Mouse (Mus musculus) stomach, embryonic 14.5 days (tissue): ENCODE results near the gene Mcur1. TPM values are rescaled to one million over a fixed set of nuclear protein-coding genes. Genes with fewer than 3 reads are reported as not detected.

Experiments used
- ATAC-seq: fragments of 200-750 bp; cut with Nextera tagmentation; 2 replicates; pipeline ENCODE4 v1.8.0; 2017; ENCODE audit warnings: low read depth, moderate TSS enrichment; ENCODE audit not compliant: insufficient number of reproducible peaks, insufficient read depth, low FRiP score
- H3K27ac ChIP-seq: fragments of 300-500 bp; sonication (generic); 2 replicates; pipeline ENCODE4 v1.5.1; 2014; ENCODE audit warnings: mild to moderate bottlenecking, low read length, moderate library complexity, mixed read lengths
- H3K27me3 ChIP-seq: fragments of 300-500 bp; sonication (generic); 2 replicates; pipeline ENCODE4 v1.6.1; 2014; ENCODE audit warnings: low read length, control low read depth, mixed read lengths; ENCODE audit not compliant: control insufficient read depth, insufficient read depth
- H3K36me3 ChIP-seq: fragments of 300-500 bp; sonication (generic); 2 replicates; pipeline ENCODE4 v1.6.1; 2014; ENCODE audit warnings: mild to moderate bottlenecking, control low read depth, low read length, moderate library complexity, mixed read lengths; ENCODE audit not compliant: control insufficient read depth, insufficient read depth
- H3K4me1 ChIP-seq: fragments of 300-500 bp; sonication (generic); 2 replicates; pipeline ENCODE4 v1.6.1; 2014; ENCODE audit warnings: low read length, control low read depth, mixed read lengths; ENCODE audit not compliant: control insufficient read depth, insufficient read depth
- H3K4me2 ChIP-seq: fragments of 300-500 bp; sonication (generic); replicated peaks from 2 replicates; pipeline ENCODE4 v1.6.1; 2014; ENCODE audit warnings: low read depth, low read length, control low read depth
- H3K4me3 ChIP-seq: fragments of 300-500 bp; sonication (generic); 2 replicates; pipeline ENCODE4 v1.5.1; 2014; ENCODE audit warnings: low read depth, low read length, control low read depth
- H3K9ac ChIP-seq: fragments of 300-500 bp; sonication (generic); replicated peaks from 2 replicates; pipeline ENCODE4 v1.6.1; 2014; ENCODE audit warnings: low read depth, mild to moderate bottlenecking, control low read depth, low read length, moderate library complexity, mixed read lengths
- H3K9me3 ChIP-seq: fragments of 300-500 bp; sonication (generic); 2 replicates; pipeline ENCODE4 v1.6.1; 2016; ENCODE audit warnings: low read depth, low read length, control low read depth; ENCODE audit not compliant: control insufficient read depth
- WGBS: fragments of 180-500 bp; shearing (Covaris S2); extraction: QIAGEN DNeasy Blood & Tissue Kit; methylation state at CpG from one replicate; pipeline ENCODE4 v1.1.7; 2014; 5-methylcytosine and 5-hydroxymethylcytosine counted together
- polyA plus RNA-seq: library from polyadenylated mRNA; unstranded; fragments of >200 nt; fragmentation: Nextera tagmentation; extraction: Ambion mirVana; gene quantifications from 2 replicates; pipeline ENCODE4 v1.2.1, GENCODE M21; 2014

The Mcur1 gene
- polyA plus RNA-seq, 1 experiment from 2014 or later = 14.9 TPM

- Histone ChIP-seq H3K27me3 (no peaks in the 10 kb centered on the region), H3K9ac (peak overlapping the region; percentile 72), H3K9me3 (no peaks in the 10 kb centered on the region), H3K4me1 (peaks cover 10% of the 10 kb centered on the region; the same call in 1 of the 2 replicates), H3K4me3 (peak overlapping the region; percentile 78), H3K27ac (peak overlapping the region; percentile 83), H3K36me3 (no peaks in the 10 kb centered on the region), H3K4me2 (peak overlapping the region; percentile 88)
- ATAC-seq = no peak
- WGBS = 11% methylated on average over 18 of the region's 18 CpGs
Measured at GRCm38 (mm10) chr13:43560458-43561411, 744 bp upstream of the Mcur1 start.

DNA sequence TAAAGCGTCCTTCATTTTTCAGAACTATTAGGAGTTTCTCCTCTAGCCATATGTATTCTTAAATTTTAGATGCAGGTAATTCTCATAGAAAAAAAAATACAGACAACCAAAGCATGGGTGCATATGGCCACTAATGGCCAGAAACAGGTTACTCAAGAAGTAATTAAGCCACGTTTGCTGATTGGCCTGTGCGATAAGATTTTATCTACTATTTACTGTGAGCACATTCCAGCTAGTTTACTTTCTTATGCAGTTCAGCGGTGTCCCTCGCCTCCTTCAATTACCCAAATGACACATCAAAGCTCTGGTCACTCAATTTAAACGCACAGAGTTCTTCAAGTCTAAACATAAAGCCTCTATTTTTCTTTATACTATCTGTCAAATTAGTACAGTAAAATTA is 1.0 kb downstream of the Mcur1 start:
- H3K36me3 ChIP-seq = no peaks in the 10 kb centered on the region
- H3K27ac ChIP-seq = no peak overlapping the region
- no peak overlapping the region for H3K9ac ChIP-seq
- H3K9me3 ChIP-seq = no peaks in the 10 kb centered on the region
- peak overlapping the region; percentile 78 for H3K4me3 ChIP-seq
- ATAC-seq = no peak
- peaks cover 10% of the 10 kb centered on the region; the same call in 1 of the 2 replicates for H3K4me1 ChIP-seq
- H3K4me2 ChIP-seq = peak overlapping the region; percentile 88
- WGBS = 24% methylated on average over 6 of the region's 6 CpGs
- no peaks in the 10 kb centered on the region for H3K27me3 ChIP-seq

DNA sequence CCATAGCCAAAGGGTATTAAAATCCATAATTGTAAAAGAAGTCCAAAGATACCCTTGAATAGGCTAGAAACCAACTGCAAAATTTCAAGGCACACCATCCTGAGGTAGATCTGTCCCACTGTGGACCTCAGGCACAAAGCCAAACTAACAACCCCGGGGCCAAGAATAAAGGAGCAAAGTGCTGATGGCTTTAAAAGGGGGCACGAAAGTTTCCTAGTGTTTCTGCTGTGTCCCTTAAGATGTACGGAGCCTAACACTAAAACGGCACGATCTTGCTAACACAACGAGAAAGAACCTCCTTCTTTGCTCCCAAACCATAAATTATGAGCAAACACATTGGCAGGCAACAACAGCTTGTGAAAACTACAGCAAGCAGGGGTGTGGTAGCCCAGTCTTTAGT is 1.6 kb downstream of the Mcur1 start:
- WGBS = 71% methylated on average over 6 of the region's 6 CpGs

GRCm38 (mm10) chr13:43556913-43557542 is 3.0 kb downstream of the Mcur1 start:
- WGBS = 81% methylated on average over 9 of the region's 9 CpGs
- Histone ChIP-seq H3K36me3 (no peaks in the 10 kb centered on the region), H3K27ac (no peak overlapping the region), H3K9ac (no peak overlapping the region), H3K4me3 (no peak overlapping the region), H3K4me2 (no peak overlapping the region), H3K9me3 (no peaks in the 10 kb centered on the region), H3K4me1 (peaks cover 10% of the 10 kb centered on the region; the same call in 1 of the 2 replicates), H3K27me3 (no peaks in the 10 kb centered on the region)
- ATAC-seq = no peak

More for the DNA sequence above, 1.6 kb downstream of the Mcur1 start:
- Histone ChIP-seq H3K36me3 (no peaks in the 10 kb centered on the region), H3K4me3 (0 out of 2 replicates have a peak overlapping the region, but pooled peaks have one; percentile 78), H3K9me3 (no peaks in the 10 kb centered on the region), H3K27me3 (no peaks in the 10 kb centered on the region), H3K4me1 (peaks cover 10% of the 10 kb centered on the region; the same call in 1 of the 2 replicates), H3K4me2 (peak overlapping the region; percentile 88; the same call in 1 of the 2 replicates), H3K27ac (no peak overlapping the region), H3K9ac (no peak overlapping the region)
- ATAC-seq = no peak

- no peak overlapping the region for H3K4me3 ChIP-seq
- no peak overlapping the region for H3K9ac ChIP-seq
- 93% methylated on average over 9 of the region's 9 CpGs for WGBS
- H3K4me1 ChIP-seq = peaks cover 7% of the 10 kb centered on the region; the same call in 1 of the 2 replicates
- H3K36me3 ChIP-seq = peaks cover 4% of the 10 kb centered on the region
- no peaks in the 10 kb centered on the region for H3K27me3 ChIP-seq
- H3K9me3 ChIP-seq = no peaks in the 10 kb centered on the region
- no peak overlapping the region for H3K27ac ChIP-seq
- no peak for ATAC-seq
- H3K4me2 ChIP-seq = no peak overlapping the region
Measured at GRCm38 (mm10) chr13:43555321-43555720, 4.7 kb downstream of the Mcur1 start.

DNA sequence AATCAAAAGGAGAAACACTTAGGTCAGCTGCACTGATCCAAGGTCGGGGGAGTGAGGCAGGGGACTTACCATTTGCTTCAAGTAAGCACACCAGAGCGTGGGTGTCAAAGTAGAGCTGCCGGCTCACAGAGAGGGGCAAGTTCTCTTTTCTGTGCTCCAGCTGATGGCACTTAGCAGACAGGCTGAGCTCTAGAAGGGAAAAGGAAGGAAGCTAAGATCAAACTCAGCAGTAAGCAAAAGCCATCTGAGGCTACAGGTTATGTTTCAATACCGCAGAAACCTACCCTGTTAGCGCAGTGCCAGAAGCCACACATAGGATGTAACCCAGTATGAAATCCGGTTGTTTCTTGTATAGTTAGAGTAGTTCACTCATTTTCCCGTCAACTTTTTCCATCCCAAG is 5.2 kb downstream of the Mcur1 start:
- H3K4me1 ChIP-seq = peaks cover 7% of the 10 kb centered on the region; the same call in 1 of the 2 replicates
- peaks cover 9% of the 10 kb centered on the region for H3K36me3 ChIP-seq
- ATAC-seq = no peak
- no peaks in the 10 kb centered on the region for H3K9me3 ChIP-seq
- no peak overlapping the region for H3K4me3 ChIP-seq
- no peak overlapping the region for H3K9ac ChIP-seq
- no peak overlapping the region for H3K4me2 ChIP-seq
- WGBS = 77% methylated on average over 7 of the region's 7 CpGs
- no peak overlapping the region for H3K27ac ChIP-seq
- H3K27me3 ChIP-seq = no peaks in the 10 kb centered on the region

- ATAC-seq = no peak
- H3K9ac ChIP-seq = no peak overlapping the region
- no peaks in the 10 kb centered on the region for H3K4me1 ChIP-seq
- H3K4me3 ChIP-seq = no peak overlapping the region
- no peaks in the 10 kb centered on the region for H3K27me3 ChIP-seq
- H3K4me2 ChIP-seq = no peak overlapping the region
- 93% methylated on average over 8 of the region's 8 CpGs for WGBS
- no peaks in the 10 kb centered on the region for H3K9me3 ChIP-seq
- H3K27ac ChIP-seq = no peak overlapping the region
- peaks cover 15% of the 10 kb centered on the region for H3K36me3 ChIP-seq
Measured at GRCm38 (mm10) chr13:43550676-43551075, 9.3 kb downstream of the Mcur1 start.

DNA sequence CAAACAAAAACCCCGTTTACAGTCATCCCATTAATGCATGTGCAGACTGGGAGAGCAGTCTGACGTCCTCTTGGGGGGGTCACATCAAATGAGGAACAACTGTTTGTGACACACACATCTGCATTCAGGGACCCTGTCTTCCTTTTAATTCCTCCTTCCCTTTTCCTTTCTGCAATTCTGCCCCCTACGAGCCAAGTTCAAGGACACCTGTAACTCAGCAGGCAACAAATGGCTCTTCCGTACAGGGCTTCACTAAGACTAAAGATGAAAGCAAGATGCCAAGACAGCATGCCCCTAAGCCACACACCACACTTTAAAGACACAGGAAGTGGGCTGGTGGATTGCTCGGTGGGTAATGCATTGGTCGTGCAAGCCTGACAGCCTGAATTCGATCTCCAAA is 10.1 kb downstream of the Mcur1 start:
- ATAC-seq = no peak
- Histone ChIP-seq H3K4me1 (no peaks in the 10 kb centered on the region), H3K27ac (no peak overlapping the region), H3K4me2 (no peak overlapping the region), H3K27me3 (no peaks in the 10 kb centered on the region), H3K36me3 (peaks cover 15% of the 10 kb centered on the region), H3K9ac (no peak overlapping the region), H3K4me3 (no peak overlapping the region), H3K9me3 (no peaks in the 10 kb centered on the region)
- 89% methylated on average over 7 of the region's 7 CpGs for WGBS
